Mouse (Mus musculus): Measurements from ENCODE around the gene Adcy6. TPM values are rescaled to one million over a fixed set of nuclear protein-coding genes. Genes with fewer than 3 reads are reported as not detected.

The Adcy6 gene
- polyA plus RNA-seq, 1 experiment from 2014 or later, result 14.2 TPM

GRCm38 (mm10) chr15:98569216-98569615 is 40.7 kb downstream of the Adcy6 start:
- Histone ChIP-seq H3K9ac (peak overlapping the region; percentile 82), H3K36me3 (replicated peaks) (peaks cover 5% of the 10 kb centered on the region; the same call in 1 of the 2 replicates), H3K27me3 (no peaks in the 10 kb centered on the region), H3K9me3 (no peaks in the 10 kb centered on the region), H3K4me2 (peak overlapping the region; percentile 69), H3K27ac (no peak overlapping the region), H3K4me1 (peaks cover 33% of the 10 kb centered on the region), H3K4me3 (replicated peaks) (peak overlapping the region; percentile 92)
- WGBS, result 73% methylated on average over 7 of the region's 7 CpGs
- no peak for ATAC-seq (ENCODE audit: low FRiP score)

GRCm38 (mm10) chr15:98568256-98569033 is 41.4 kb downstream of the Adcy6 start:
- peak overlapping the region; percentile 93 for H3K27ac ChIP-seq
- H3K4me1 ChIP-seq, result peaks cover 33% of the 10 kb centered on the region
- H3K27me3 ChIP-seq, result no peaks in the 10 kb centered on the region
- no peaks in the 10 kb centered on the region for H3K9me3 ChIP-seq
- H3K4me2 ChIP-seq, result peak overlapping the region; percentile 69
- 12% methylated on average over 22 of the region's 22 CpGs for WGBS
- peak overlapping the region; percentile 82 for H3K9ac ChIP-seq
- peak overlapping the region; percentile 92 for H3K4me3 ChIP-seq (replicated peaks)
- H3K36me3 ChIP-seq (replicated peaks), result peaks cover 6% of the 10 kb centered on the region
- ATAC-seq (ENCODE audit: low FRiP score), result peak; percentile 0; the same call in 1 of the 2 replicates

GRCm38 (mm10) chr15:98567278-98568134 is 42.4 kb downstream of the Adcy6 start:
- H3K9ac ChIP-seq, result peak overlapping the region; percentile 90
- H3K27ac ChIP-seq, result peak overlapping the region; percentile 93
- no peaks in the 10 kb centered on the region for H3K9me3 ChIP-seq

GRCm38 (mm10) chr15:98566973-98567277 is 43.0 kb downstream of the Adcy6 start:
- H3K27me3 ChIP-seq, result no peaks in the 10 kb centered on the region
- peak overlapping the region; percentile 90 for H3K27ac ChIP-seq
- peak overlapping the region; percentile 92 for H3K4me3 ChIP-seq (replicated peaks)
- ATAC-seq (ENCODE audit: low FRiP score), result no peak
- no peaks in the 10 kb centered on the region for H3K9me3 ChIP-seq
- H3K9ac ChIP-seq, result peak overlapping the region; percentile 90
- WGBS, result 1% methylated on average over 15 of the region's 15 CpGs
- H3K4me1 ChIP-seq, result peaks cover 33% of the 10 kb centered on the region
- peaks cover 17% of the 10 kb centered on the region for H3K36me3 ChIP-seq (replicated peaks)
- H3K4me2 ChIP-seq, result peak overlapping the region; percentile 90

More at GRCm38 (mm10) chr15:98567278-98568134, 42.4 kb downstream of the Adcy6 start:
- under 1% methylated on average over 88 of the region's 88 CpGs for WGBS
- H3K4me1 ChIP-seq, result peaks cover 33% of the 10 kb centered on the region
- H3K27me3 ChIP-seq, result no peaks in the 10 kb centered on the region
- peak overlapping the region; percentile 92 for H3K4me3 ChIP-seq (replicated peaks)
- peak; percentile 96 for ATAC-seq (ENCODE audit: low FRiP score)
- H3K4me2 ChIP-seq, result peak overlapping the region; percentile 90
- H3K36me3 ChIP-seq (replicated peaks), result peaks cover 15% of the 10 kb centered on the region

- Histone ChIP-seq H3K4me3 (replicated peaks) (no peak overlapping the region), H3K36me3 (replicated peaks) (peaks cover 61% of the 10 kb centered on the region), H3K9ac (no peak overlapping the region), H3K27ac (no peak overlapping the region), H3K4me2 (no peak overlapping the region), H3K27me3 (no peaks in the 10 kb centered on the region), H3K9me3 (no peaks in the 10 kb centered on the region), H3K4me1 (no peaks in the 10 kb centered on the region)
- ATAC-seq (ENCODE audit: low FRiP score), result no peak
- 88% methylated on average over 5 of the region's 5 CpGs for WGBS
These were observed 52.7 kb downstream of the Adcy6 start for GRCm38 (mm10) chr15:98557186-98557585.

- no peak overlapping the region for H3K4me2 ChIP-seq
- H3K36me3 ChIP-seq (replicated peaks), result peaks cover 70% of the 10 kb centered on the region
- H3K27me3 ChIP-seq, result no peaks in the 10 kb centered on the region
- no peaks in the 10 kb centered on the region for H3K4me1 ChIP-seq
- no peak overlapping the region for H3K27ac ChIP-seq
- no peaks in the 10 kb centered on the region for H3K9me3 ChIP-seq
- WGBS, result 96% methylated on average over 4 of the region's 4 CpGs
- H3K9ac ChIP-seq, result no peak overlapping the region
- no peak for ATAC-seq (ENCODE audit: low FRiP score)
- no peak overlapping the region for H3K4me3 ChIP-seq (replicated peaks)
These were observed 54.0 kb downstream of the Adcy6 start for GRCm38 (mm10) chr15:98555881-98556280.

- no peaks in the 10 kb centered on the region for H3K9me3 ChIP-seq
- H3K27ac ChIP-seq, result no peak overlapping the region
- no peak overlapping the region for H3K4me2 ChIP-seq
- H3K9ac ChIP-seq, result no peak overlapping the region
- no peaks in the 10 kb centered on the region for H3K27me3 ChIP-seq
- no peaks in the 10 kb centered on the region for H3K4me1 ChIP-seq
- H3K36me3 ChIP-seq (replicated peaks), result peaks cover 73% of the 10 kb centered on the region
- 83% methylated on average over 2 of the region's 2 CpGs for WGBS
- ATAC-seq (ENCODE audit: low FRiP score), result no peak
- no peak overlapping the region for H3K4me3 ChIP-seq (replicated peaks)
These were observed 57.1 kb downstream of the Adcy6 start for GRCm38 (mm10) chr15:98552758-98553157.

- 94% methylated on average over 5 of the region's 5 CpGs for WGBS
- H3K9ac ChIP-seq, result no peak overlapping the region
- H3K27ac ChIP-seq, result no peak overlapping the region
- no peaks in the 10 kb centered on the region for H3K27me3 ChIP-seq
- H3K4me3 ChIP-seq (replicated peaks), result no peak overlapping the region
- no peaks in the 10 kb centered on the region for H3K9me3 ChIP-seq
- no peak overlapping the region for H3K4me2 ChIP-seq
- peaks cover 88% of the 10 kb centered on the region for H3K36me3 ChIP-seq (replicated peaks)
- ATAC-seq (ENCODE audit: low FRiP score), result no peak
- no peaks in the 10 kb centered on the region for H3K4me1 ChIP-seq
These were observed 63.0 kb downstream of the Adcy6 start for GRCm38 (mm10) chr15:98546843-98547242.

- ATAC-seq (ENCODE audit: low FRiP score), result no peak
- Histone ChIP-seq H3K9ac (no peak overlapping the region), H3K9me3 (no peaks in the 10 kb centered on the region), H3K36me3 (replicated peaks) (peaks cover 84% of the 10 kb centered on the region), H3K27ac (no peak overlapping the region), H3K4me1 (no peaks in the 10 kb centered on the region), H3K27me3 (no peaks in the 10 kb centered on the region), H3K4me2 (no peak overlapping the region), H3K4me3 (replicated peaks) (no peak overlapping the region)
- WGBS, result 91% methylated on average over 3 of the region's 3 CpGs
These were observed 64.7 kb downstream of the Adcy6 start for GRCm38 (mm10) chr15:98545151-98545550.

GRCm38 (mm10) chr15:98543341-98543740 is 66.5 kb downstream of the Adcy6 start:
- Histone ChIP-seq H3K4me1 (no peaks in the 10 kb centered on the region), H3K36me3 (replicated peaks) (peaks cover 72% of the 10 kb centered on the region), H3K27me3 (no peaks in the 10 kb centered on the region), H3K9me3 (no peaks in the 10 kb centered on the region), H3K4me3 (replicated peaks) (no peak overlapping the region), H3K27ac (no peak overlapping the region), H3K9ac (no peak overlapping the region), H3K4me2 (no peak overlapping the region)
- ATAC-seq (ENCODE audit: low FRiP score), result no peak
- WGBS, result 80% methylated on average over 4 of the region's 4 CpGs

- Histone ChIP-seq H3K4me1 (no peaks in the 10 kb centered on the region), H3K9me3 (no peaks in the 10 kb centered on the region), H3K9ac (no peak overlapping the region), H3K27ac (no peak overlapping the region), H3K4me3 (replicated peaks) (no peak overlapping the region), H3K27me3 (no peaks in the 10 kb centered on the region), H3K4me2 (no peak overlapping the region), H3K36me3 (replicated peaks) (peaks cover 60% of the 10 kb centered on the region)
- no peak for ATAC-seq (ENCODE audit: low FRiP score)
- 94% methylated on average over 6 of the region's 6 CpGs for WGBS
These were observed 68.8 kb downstream of the Adcy6 start for GRCm38 (mm10) chr15:98541064-98541463.
